Mouse (Mus musculus): ENCODE data around the gene Ube2e1.

DNA sequence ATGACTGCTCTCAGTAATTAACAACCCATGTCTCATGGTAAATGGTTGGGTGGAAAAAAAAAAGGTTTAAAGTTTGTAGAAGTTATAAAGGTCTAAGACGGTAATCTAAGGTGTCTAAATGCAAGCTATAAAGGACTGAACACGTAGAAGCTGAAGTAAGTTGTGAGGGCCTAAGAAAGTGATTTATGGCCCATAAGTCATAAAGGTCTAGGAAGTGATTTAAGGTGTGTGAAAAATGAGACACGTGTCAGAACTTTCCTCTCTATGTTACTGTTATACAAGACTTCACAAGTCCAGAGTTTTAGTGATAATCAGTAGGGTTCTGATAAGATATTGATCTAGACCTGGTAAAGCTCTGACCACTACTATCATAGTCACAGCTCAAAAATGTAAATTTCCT lies 32.7 kb upstream of the Ube2e1 start:
- no peak for TF ChIP-seq CTCF (IDR thresholded peaks at IDR 0.05)
- TF ChIP-seq EP300 (IDR thresholded peaks at IDR 0.05): no peak
